Mouse (Mus musculus) gastrocnemius, postnatal 10 days (tissue): Measurements from ENCODE around the gene Fam178b. TPM values are rescaled to one million over a fixed set of nuclear protein-coding genes. Genes with fewer than 3 reads are reported as not detected.
"Not testable (repeated sequence)": the region's sequence is repeated elsewhere in the genome, so short reads cannot be mapped to it uniquely, and the experiment has no call there.

ENCODE experiments used
- DNase-seq: peaks from one replicate; pipeline ENCODE4 v3.0.0; 2021; ENCODE audit warnings: mixed read lengths
- total RNA-seq, 2 experiments: library from RNA; stranded (reverse); gene quantifications; 2 replicates each; pipeline ENCODE4 v1.2.3; 2021

Fam178b gene
- total RNA-seq, 2 experiments from 2014 or later: 3.0 to 3.1 TPM

DNA sequence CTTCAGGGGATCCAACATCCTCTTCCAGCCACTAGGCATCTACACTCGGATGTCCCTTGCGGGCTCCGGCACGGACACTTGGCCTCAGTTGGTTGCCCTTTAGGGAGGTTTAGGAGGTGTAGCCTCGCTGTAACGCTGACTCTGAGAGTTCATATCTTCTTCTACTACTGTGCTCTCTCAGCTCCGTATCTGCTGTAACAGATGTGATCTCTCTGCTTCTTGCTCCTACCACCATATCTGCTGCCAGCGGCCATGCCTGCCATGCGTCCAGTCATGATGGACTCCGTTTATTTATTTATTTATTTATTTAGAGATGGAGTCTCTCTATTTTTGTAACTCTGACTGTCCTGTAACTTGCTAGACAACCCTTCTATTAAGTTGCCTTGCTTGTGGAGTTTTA, 11.7 kb downstream of the Fam178b start:
- DNase-seq: no peak

DNA sequence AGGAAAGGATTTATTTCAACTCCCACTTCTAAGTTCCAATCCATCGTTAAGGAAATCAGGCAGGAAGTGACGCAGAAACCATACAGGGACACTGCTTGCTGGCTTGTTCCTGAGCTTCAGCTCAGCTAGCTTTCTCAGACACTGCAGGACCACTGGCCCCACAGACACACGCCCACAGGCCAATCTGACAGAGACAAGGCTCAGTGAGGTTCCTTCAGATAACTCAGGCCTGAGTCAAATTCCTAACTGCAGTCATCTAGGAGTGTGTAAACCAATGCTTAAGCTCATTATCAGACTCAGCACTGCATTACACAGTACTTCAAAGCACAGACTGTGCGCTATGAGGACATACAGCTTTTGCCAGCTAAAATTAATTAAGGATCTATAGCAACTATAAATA, 12.7 kb downstream of the Fam178b start:
- DNase-seq: no peak

DNA sequence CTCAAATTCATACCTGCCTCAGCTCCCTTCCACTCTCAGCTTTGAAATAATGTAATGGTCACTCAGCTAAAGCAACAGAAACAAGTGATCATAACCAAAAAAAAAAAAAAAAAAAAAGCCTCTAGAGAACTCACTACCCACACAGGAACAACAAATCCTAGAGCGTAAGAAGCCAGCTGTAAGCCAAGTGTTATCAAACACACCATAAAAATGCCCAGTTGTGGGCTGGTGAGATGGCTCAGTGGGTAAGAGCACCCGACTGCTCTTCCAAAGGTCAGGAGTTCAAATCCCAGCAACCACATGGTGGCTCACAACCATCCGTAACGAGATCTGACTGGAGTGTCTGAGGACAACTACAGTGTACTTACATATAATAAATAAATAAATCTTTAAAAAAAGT, 15.0 kb downstream of the Fam178b start:
- not testable (repeated sequence) for DNase-seq

DNA sequence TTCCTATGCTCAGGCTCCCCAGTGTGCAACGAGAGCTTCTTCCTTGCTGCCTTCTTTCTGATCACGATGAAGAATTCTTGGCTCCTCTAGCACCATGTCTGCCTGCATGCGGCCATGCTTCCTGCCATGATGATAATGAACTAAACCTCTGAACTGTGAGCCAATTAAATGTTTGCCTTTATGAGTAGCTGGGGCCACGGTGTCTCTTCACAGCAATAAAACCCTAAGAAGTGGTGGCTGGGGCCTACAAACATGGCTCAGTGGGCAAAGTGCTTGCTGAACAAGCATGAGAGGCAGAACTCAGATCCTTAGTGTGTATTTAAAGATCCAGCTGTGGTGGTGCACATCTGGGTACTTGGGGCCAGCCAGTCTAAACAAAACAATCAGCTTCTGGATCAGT, 17.0 kb downstream of the Fam178b start:
- no peak for DNase-seq

DNA sequence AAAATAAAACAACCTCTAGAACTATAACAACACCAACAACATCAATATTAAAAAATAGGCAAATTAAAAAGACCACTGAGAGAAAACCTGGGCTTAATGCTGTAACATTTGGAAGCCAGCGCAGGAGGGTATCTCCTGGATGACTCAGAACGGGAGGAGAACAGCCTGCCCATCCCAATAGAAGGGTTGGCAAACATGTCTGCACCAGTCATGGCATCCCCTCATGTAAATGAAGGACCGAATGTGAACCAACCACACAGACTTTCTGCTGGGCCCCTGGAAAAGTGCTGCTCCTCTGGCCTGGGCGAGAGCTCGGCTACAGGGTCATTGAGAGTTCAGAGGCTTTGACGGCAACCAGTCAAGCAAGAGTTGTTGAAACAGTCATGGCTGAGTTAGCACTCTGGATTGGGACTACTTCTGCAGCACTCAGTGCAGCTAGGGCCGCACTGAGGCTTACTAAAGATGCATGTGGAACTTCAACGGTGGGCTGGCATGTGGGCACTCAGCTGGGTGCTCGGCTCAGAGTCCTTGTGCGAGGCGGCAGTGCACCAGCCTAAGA, 17.7 kb downstream of the Fam178b start:
- no peak for DNase-seq

DNA sequence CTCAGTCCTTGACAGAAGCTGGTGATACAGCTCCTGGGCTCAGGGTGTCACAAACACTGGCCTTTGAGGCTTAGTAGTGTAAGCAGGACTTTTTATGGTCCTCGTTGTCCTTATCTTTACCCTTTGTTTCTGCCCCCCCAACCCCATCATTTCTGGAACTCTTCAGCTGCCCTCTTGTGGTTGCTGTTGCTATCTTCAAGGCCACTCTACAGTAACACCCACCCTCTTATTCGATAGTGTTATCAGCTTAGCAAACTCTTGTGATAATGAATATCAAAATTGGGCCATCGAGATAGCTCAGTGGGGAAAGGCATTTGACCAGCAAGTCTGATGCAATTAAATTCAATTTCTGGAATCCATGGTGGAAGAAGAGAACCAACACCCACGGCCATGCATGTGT, 18.5 kb downstream of the Fam178b start:
- DNase-seq: no peak

DNA sequence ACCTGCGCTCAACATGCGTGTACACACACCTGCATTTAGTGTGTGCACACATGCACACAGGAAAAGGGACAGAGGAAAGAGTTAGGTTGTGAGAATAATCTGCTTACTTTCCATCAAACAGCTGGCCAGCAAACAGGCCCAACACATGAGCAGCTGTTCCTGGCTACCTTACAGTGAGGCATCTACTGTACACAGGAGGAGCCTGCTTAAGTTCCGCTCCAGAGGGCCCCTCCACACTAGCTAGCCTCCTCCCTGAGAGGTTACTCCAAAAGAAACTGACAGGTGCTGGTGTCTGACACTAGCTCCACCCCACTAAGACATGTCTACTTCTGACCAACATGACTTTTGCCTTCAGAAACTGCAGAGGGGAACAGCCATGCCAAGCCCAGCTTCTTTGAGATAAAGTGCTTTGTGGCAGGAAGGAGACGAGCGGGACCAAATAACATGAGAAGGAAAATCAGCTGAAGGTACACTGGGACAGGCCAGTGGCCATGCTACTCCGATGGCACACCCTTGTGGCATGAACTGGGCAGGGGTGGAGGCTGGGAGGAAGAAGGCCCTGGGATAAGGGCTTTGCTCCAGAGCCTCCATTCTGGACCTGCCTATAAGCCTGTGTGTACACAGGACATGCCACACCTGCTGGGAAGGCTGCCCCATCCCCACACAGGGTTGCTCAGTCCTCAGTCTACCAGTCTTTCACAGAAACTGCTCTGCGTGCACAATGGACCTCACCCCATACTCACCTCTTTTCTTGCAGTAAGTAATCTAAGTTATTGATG, 24.2 kb downstream of the Fam178b start:
- no peak for DNase-seq

DNA sequence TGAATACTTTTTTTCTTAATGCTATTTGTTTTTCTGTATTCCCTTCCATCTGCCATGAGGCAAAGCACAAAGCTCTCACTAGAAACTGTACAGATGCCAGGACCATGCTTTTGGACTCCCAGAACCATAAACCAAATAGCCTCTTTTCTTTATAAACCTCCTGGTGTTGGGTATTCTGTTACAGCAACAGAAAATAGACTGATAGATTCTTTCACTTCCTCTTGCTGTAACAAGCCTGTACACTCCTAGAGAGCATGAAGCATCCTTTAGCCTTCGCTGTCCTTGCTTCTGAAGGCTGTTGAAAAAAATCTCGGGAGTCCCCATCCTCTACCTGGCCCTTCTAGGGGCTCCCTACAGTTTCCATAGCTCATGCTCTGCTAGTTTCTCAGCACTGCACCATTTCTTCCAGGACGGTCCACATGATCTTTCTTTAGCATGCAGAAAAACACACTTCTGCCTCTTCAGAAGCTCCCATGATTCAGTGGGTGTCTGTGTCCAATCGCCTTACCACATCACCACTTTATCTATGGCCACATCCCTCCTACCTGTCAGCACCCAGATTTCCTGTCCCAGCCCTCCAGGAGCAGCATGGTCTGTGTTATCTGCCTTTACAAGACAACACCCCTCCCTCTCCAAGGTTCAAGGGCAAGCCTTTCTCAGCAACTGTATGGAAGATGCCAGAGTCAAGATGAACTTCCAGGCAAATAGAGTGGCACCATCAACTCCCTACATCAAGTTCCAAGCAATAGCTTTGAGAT, 25.1 kb downstream of the Fam178b start:
- no peak for DNase-seq

DNA sequence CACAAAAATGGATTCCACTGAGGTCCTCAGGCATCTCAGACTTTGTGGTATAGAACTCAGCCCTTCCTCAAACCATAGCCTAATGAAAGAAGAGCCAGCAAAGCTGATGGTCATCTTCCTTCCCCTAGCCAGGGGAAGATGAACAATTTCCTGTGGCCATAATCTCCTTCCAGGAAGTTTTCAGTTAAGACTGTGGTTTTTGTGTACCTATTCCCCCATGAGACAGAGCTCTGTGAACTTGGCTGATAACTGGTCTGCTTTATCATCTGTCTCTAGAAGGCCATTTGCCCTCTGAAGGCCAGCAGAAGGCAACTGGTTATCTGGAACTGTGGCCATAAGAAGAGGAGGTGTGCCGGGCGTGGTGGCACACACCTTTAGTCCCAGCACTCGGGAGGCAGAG, 26.8 kb downstream of the Fam178b start:
- no peak for DNase-seq

DNA sequence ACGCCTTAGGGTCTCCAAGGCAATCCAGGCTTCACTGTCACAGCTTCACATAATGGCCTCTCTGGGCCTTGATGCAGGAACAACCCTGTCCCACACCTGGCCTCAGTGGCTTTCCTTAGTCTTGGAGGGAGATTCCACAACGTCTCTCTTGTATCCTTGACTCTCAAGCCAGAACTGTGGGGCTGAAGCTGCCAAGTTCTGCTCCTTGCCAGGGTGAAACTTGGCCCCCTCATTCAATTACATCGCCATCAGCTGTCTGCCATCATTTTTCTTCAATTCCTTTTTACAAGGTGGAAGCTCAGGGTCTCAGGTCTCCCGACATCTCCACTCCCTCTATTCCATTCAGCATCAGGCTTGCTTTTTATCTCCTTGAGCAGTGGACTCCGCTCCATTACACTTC, 27.9 kb downstream of the Fam178b start:
- DNase-seq: no peak

DNA sequence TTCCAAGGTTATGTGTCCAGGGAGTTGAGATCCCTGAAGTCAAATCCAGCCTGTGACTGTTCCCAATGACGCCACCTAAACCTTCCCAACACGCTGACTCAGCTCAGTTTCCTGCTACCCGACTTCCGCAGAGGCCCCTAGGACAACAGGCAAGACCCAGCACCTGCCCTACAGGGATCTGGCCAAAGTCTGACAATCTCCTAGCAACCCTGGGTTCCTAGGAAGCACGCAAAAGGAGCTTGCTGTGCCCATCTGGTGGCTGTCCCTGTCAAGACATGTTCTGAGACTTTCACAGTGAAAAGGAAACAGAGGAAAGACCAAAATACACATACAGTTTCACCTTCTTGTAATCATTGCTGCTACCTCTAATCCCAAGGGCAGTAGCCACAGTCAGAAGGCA, 35.4 kb downstream of the Fam178b start:
- no peak for DNase-seq

DNA sequence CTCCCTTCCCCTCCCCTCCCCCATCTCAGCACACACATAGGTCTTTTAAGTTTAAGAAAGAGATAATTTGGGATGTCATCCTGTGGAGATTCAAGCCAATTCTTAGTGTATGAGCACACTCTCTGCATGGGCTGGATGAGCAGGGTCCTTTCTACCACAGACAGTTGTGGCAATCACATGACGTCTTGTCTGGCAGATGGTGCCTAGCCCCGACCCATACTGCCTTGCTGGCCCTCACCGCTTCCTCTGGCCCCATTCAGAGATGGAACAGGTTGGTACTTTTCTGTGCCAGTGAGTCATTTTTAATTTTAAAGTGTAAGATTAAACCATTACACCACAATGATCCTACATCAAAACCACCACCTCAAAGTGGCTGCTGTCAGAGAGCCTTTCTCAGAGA, 36.7 kb downstream of the Fam178b start:
- no peak for DNase-seq

DNA sequence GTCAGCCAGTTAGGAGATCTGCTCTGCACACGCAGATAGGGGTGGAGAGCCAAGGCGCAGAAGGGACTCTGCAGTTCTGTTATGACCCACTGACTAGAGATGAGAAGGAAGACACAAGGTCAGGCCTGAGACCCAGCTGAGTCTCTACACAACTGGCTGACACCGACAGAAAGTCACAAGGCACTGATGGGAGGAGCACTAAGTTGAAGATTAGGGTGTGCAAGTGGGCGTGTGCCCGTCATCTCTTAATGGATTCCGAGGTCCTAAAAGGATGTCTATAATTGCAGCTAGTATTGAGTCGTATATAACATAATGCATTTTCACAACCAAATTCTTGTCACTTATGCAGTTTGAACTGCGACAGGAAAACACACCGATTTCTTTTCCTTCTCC, 38.4 kb downstream of the Fam178b start:
- no peak for DNase-seq

DNA sequence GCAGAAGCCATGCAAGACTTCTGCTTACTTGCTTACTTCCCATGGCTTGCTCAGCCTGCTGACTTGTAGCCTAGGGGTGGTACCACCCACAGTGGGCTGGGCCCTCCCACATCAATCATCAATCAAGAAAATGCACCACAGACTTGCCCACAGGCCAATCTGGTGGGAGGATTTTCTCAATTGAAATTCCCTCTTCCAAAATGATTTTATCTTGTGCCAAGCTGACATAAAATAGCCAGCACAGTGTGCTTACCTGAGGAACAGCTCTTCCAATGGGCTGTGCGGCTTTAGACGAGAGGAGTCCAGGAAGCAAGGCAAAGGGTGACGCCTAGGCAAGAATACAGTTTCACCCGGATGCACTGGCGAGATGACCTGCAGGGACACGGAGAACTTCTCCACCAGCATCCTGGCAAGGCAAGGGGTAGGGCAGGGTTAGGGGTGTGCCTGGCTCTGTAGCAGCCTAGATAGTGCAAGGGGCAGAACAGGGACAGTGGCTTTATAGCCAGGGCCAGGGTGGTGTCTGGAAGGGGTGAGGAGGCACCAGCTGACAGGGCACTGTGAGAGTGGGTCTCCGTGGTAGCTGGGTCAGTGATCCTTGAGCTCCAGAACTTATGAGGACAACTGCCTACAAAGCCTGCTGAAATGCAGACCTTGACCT, 38.9 kb downstream of the Fam178b start:
- DNase-seq: no peak

DNA sequence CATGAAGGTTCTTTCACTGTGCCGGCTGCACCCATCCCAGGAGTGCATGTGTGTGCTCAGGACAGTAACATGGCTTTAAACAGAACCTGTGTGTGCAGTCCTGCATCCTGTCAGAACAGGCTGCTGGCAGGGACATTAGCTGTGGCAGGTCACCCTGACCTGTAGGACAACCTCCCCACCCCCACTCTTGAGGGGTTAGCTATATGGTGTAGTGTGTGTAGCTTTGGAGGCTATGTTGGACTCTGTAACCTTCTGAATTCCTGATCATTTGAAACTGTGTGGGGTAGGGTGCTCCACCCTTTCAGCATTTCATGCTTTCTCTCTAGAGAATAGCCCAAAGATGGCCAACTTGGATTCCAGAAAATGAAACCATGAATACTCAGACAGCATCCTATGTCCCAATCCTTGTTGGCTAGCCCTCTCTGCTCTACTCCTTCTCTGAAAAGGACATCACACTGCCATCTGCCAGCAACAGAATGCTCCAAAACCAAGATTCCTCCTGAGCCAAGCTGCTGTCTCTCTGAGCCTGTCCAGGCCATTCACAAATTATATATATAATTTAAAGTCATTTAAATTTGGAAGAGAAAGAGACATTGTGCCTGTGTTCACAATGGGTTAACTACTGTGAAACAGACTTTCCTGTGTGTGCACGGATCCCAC, 47.0 kb downstream of the Fam178b start:
- DNase-seq: no peak

DNA sequence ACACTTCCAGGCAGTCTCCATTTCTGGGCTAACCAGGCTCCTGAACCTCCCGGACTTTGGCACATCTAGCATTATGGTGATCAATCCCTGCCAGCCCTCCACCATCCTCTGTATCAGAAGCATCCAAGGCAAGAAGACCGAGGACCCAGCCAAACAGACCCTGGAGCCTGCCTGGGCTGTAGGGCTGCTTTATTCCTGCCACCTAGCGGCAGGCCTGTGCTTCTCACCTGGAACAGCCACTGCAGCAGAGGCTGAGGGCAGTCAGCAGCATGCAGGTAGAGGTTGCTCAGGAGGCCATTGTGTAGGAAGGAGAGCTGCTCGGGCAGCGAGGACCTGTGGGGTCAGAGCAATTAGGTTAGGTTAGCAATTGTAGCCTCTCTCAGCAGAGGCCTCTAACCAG, 48.0 kb downstream of the Fam178b start:
- DNase-seq: peak; percentile 62

DNA sequence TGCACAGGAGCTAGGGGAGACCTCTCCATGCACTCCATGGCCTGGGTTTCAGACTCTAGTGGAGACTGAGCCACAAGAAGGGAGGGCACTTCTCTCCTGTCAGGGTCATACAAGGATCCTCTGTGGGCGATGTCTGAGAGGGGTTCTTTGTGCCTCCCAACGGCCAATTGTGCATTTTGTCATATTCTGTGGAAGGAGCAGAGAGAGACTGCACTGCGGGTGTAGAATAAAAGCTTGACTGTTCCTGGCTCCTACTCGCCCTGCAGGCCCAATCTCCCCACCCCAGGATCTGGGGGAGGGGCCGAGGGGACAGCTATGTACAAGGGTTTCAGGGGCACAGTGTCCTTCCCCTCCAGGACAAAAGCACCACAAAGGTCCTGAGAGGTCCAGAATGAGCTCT, 49.1 kb downstream of the Fam178b start:
- no peak for DNase-seq

DNA sequence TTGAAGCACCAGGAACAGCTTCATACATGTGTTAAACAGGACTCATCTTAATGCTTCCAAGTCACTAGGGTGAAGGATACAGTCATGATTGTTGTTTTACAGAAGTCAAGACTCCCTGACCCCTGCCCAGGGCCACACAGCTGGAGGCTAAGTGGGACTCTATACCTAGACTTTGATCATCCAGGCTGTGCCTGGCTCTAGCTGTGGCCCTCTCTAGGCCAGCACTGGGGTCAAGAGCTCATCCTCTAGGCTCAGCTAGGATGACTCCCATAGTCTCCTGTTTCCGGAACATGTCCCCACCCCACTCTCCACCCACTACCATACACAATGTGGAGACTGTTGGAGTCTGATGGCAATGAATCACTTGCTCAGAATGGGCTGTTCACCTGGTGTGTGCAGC, 50.1 kb downstream of the Fam178b start:
- no peak for DNase-seq

DNA sequence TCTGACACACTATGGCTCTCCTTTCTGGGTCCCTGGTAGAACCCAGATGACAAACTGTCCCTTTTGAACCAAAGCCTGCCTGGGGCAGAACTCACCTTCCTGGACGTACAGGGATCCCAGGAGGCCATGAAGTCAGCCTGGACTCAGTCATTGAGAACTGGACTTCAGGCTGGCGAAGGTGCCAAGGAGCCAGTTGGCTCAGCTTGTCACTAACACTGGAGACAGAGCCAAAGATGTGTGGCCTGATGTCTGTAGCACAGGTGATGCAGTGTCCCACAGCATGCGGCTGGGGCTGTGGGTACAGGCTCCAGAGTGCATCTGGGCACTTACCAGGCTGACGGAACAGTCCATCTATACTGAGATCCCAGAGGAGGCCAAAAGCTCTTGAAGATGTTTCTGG, 50.9 kb downstream of the Fam178b start:
- no peak for DNase-seq

DNA sequence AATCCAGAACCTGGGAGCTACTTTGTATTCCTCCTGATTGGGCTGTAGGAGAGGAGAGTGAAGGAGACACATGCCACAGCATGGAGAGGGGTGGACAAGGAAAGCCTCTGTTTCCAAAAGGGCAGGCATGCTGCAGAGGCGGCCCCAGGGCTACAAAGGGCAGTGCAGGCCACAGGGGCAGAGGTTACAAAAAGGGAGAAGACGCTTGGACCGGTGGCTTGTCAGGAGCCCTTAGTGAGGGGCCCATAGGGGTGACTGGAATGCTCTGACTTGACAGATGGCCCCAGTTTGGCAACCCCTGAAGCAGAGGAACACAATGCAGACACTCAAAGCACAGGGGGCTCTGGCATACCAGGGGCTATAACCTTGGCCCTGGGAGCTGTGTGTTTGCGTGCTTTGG, 51.6 kb downstream of the Fam178b start:
- DNase-seq: no peak

DNA sequence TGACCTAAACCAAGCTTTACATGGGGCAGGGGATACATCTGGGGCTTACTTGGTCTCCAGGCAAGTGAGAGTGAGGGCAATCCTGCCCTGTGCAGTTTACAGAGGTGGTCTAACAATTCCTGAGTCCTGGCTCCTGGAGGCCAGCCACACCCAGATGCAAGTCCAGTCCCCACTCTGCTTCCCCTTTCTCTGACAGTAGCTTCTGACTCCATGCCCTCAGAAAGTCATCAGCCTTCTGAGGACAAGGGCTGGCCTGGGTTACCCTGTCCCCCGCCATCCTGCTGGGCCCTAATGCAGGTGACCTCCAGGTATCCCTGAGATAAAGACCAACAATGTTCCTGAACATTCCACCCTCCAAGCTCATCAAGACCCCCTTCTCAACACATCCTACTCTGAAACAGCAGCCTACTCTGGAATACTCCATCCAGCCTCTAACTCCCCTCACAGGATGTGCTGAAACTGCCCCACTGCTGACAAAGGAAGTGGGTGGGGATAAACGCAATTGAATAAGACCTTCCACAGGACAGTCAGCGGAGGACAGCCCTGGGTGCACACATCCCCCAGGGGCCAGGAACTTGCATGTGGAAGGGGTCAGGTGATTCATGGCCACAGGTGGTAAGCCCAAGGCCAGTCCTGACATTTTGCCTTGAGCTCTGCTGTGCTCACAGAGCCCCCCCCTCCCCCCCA, 52.8 kb downstream of the Fam178b start:
- no peak for DNase-seq

DNA sequence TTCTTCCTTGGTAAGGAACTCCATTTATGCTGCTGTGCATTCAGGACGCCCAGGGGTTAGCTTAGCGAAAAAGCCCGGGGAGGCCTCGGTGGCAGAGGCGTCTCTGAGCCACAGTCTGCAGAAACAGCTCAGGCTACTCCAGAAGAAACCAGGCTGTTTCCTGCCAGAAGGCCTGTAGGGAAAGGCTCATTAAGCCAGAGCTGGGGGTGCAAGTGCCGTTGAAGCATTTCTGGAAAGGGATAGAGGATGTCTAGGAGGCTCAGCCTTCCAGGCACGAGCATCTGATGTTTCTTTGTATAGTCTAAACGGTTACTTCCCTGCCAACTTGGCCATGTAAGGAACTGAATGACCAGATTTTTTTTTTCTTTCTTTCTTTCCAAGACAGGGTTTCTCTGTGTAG, 54.4 kb downstream of the Fam178b start:
- DNase-seq: no peak
